ENCODE assay signal across 8 mouse cellular contexts in genomic region chr8:125285966-125286681, GRCm38 (mm10).
DNase-seq lines count a peak whose midpoint lies in the region; ATAC-seq and TF ChIP-seq lines count a peak whose summit lies in the region.

No protein-coding gene starts in this region.

- peak; percentile 27 to 41 for DNase-seq in spleen, adult 18-20 months
- DNase-seq in spleen, adult 12 weeks (ENCODE audit: low spot score) = no peak
- DNase-seq in embryonic facial prominence, embryonic 14.5 days (ENCODE audit: low spot score) = peak; percentile 72
- peak; percentile 83 for DNase-seq in heart, postnatal 0 days (ENCODE audit: low spot score)
- DNase-seq in liver, postnatal 0 days = peak; percentile 37
- peak; percentile 22 for DNase-seq in urinary bladder, postnatal 10 days (ENCODE audit: low spot score)
- DNase-seq in cerebellum, adult 8-10 months = no peak

- H3K4me2 ChIP-seq in embryonic facial prominence, embryonic 14.5 days (ENCODE audit: low read depth, low read length) = no peak overlapping the region
- peak overlapping the region; percentile 14 for H3K4me2 ChIP-seq in heart, postnatal 0 days (ENCODE audit: low read depth, low read length)
- H3K4me2 ChIP-seq in liver, postnatal 0 days (ENCODE audit: low read depth, low read length) = no peak overlapping the region

- TF ChIP-seq EP300 in heart, postnatal 0 days (IDR thresholded peaks at IDR 0.05; ENCODE audit: low read depth) = no peak
- TF ChIP-seq EP300 in liver, postnatal 0 days (IDR thresholded peaks at IDR 0.05; ENCODE audit: low read depth) = no peak

- H3K4me1 ChIP-seq in embryonic facial prominence, embryonic 14.5 days (ENCODE audit: control insufficient read depth, insufficient read depth, low read length) = peaks cover 38% of the 10 kb centered on the region
- H3K4me1 ChIP-seq in heart, postnatal 0 days (ENCODE audit: control insufficient read depth, insufficient read depth) = peaks cover 44% of the 10 kb centered on the region
- 0 out of 2 replicates have a peak, but pooled peaks cover 2% of the 10 kb centered on the region for H3K4me1 ChIP-seq in liver, postnatal 0 days (ENCODE audit: insufficient read depth)

- H3K4me3 ChIP-seq in embryonic facial prominence, embryonic 14.5 days (ENCODE audit: low read depth, low read length) = no peak overlapping the region
- H3K4me3 ChIP-seq in heart, postnatal 0 days (ENCODE audit: low read depth, low read length) = no peak overlapping the region
- H3K4me3 ChIP-seq in liver, postnatal 0 days (ENCODE audit: low read depth, low read length) = no peak overlapping the region

- H3K9me3 ChIP-seq in embryonic facial prominence, embryonic 14.5 days (ENCODE audit: control insufficient read depth, low read length) = peaks cover 4% of the 10 kb centered on the region; the same call in 1 of the 2 replicates
- no peaks in the 10 kb centered on the region for H3K9me3 ChIP-seq in heart, postnatal 0 days (replicated peaks; ENCODE audit: control insufficient read depth, low read length)
- no peaks in the 10 kb centered on the region for H3K9me3 ChIP-seq in liver, postnatal 0 days (ENCODE audit: low read length)

- H3K36me3 ChIP-seq in embryonic facial prominence, embryonic 14.5 days (ENCODE audit: control insufficient read depth, insufficient read depth, low read length) = no peaks in the 10 kb centered on the region
- no peaks in the 10 kb centered on the region for H3K36me3 ChIP-seq in heart, postnatal 0 days (replicated peaks; ENCODE audit: control insufficient read depth, insufficient read depth, low read length)
- no peaks in the 10 kb centered on the region for H3K36me3 ChIP-seq in liver, postnatal 0 days (replicated peaks; ENCODE audit: insufficient read depth, low read length)

- ATAC-seq in embryonic facial prominence, embryonic 14.5 days (ENCODE audit: low read depth) = 0 out of 2 replicates have a peak, but pooled peaks have one; percentile 12
- peak; percentile 68 for ATAC-seq in heart, postnatal 0 days (ENCODE audit: insufficient read depth, low read depth)
- ATAC-seq in liver, postnatal 0 days = 0 out of 2 replicates have a peak, but pooled peaks have one; percentile 51
- no peak for ATAC-seq in erythroid progenitor cell, adult 5-6 weeks (replicated peaks; ENCODE audit: low FRiP score, poor library complexity, severe bottlenecking)

- H3K27ac ChIP-seq in embryonic facial prominence, embryonic 14.5 days (replicated peaks; ENCODE audit: low read depth, low read length) = no peak overlapping the region; the same call in 1 of the 2 replicates
- H3K27ac ChIP-seq in heart, postnatal 0 days (ENCODE audit: low read depth) = peak overlapping the region; percentile 84
- no peak overlapping the region for H3K27ac ChIP-seq in liver, postnatal 0 days (ENCODE audit: low read depth)

- no peaks in the 10 kb centered on the region for H3K27me3 ChIP-seq in embryonic facial prominence, embryonic 14.5 days (replicated peaks; ENCODE audit: control insufficient read depth, insufficient read depth, low read length)
- no peaks in the 10 kb centered on the region for H3K27me3 ChIP-seq in heart, postnatal 0 days (ENCODE audit: control insufficient read depth, insufficient read depth, low read length)
- H3K27me3 ChIP-seq in liver, postnatal 0 days (ENCODE audit: insufficient read depth, low read length) = no peaks in the 10 kb centered on the region

- H3K9ac ChIP-seq in embryonic facial prominence, embryonic 14.5 days (ENCODE audit: low read depth, low read length) = no peak overlapping the region
- 0 out of 2 replicates have a peak overlapping the region, but pooled peaks have one; percentile 3 for H3K9ac ChIP-seq in heart, postnatal 0 days (replicated peaks; ENCODE audit: low read depth, low read length)
- no peak overlapping the region for H3K9ac ChIP-seq in liver, postnatal 0 days (replicated peaks)

- WGBS in embryonic facial prominence, embryonic 14.5 days = 57% methylated on average over 12 of the region's 12 CpGs
- WGBS in heart, postnatal 0 days = 26% methylated on average over 12 of the region's 12 CpGs
- 54% methylated on average over 12 of the region's 12 CpGs for WGBS in liver, postnatal 0 days (ENCODE audit: insufficient replicate concordance)

- TF ChIP-seq CTCF in heart, postnatal 0 days (IDR thresholded peaks at IDR 0.05; ENCODE audit: low read depth) = no peak
- no peak for TF ChIP-seq CTCF in liver, postnatal 0 days (IDR thresholded peaks at IDR 0.05; ENCODE audit: low read depth)

Comparison
In these comparisons a context has a peak if more than half of its experiments do, and no peak if none do; other contexts are left out.
1. DNase-seq: peak in spleen, adult 18-20 months (2 of 2), embryonic facial prominence, embryonic 14.5 days (single experiment), heart, postnatal 0 days (single experiment), liver, postnatal 0 days (single experiment) and urinary bladder, postnatal 10 days (single experiment); none in spleen, adult 12 weeks (single experiment) and cerebellum, adult 8-10 months (single experiment).